Mouse (Mus musculus) midbrain, postnatal 0 days (tissue): ENCODE results near the gene Snx8. TPM values are rescaled to one million over a fixed set of nuclear protein-coding genes. Genes with fewer than 3 reads are reported as not detected.

ENCODE experiments used
- ATAC-seq: fragments of 200-750 bp; cut with Nextera tagmentation; 2 replicates; pipeline ENCODE4 v1.8.0; 2017; ENCODE audit warnings: moderate number of reproducible peaks, mild to moderate bottlenecking, moderate TSS enrichment, moderate library complexity; ENCODE audit not compliant: low FRiP score
- DNase-seq: peaks from one replicate; pipeline ENCODE4 v3.0.0-alpha.2; 2015; ENCODE audit warnings: low spot score
- H3K27ac ChIP-seq: fragments of 300-500 bp; sonication (generic); 2 replicates; pipeline ENCODE4 v1.5.1; 2014; ENCODE audit warnings: low read depth, mild to moderate bottlenecking, low read length, mixed read lengths
- H3K27me3 ChIP-seq: fragments of 300-500 bp; sonication (generic); 2 replicates; pipeline ENCODE4 v1.6.1; 2014; ENCODE audit warnings: low read length, control low read depth, mixed read lengths; ENCODE audit not compliant: insufficient read depth
- H3K36me3 ChIP-seq: fragments of 300-500 bp; sonication (generic); 2 replicates; pipeline ENCODE4 v1.6.1; 2014; ENCODE audit warnings: low read length, control low read depth, mixed read lengths; ENCODE audit not compliant: insufficient read depth
- H3K4me1 ChIP-seq: fragments of 300-500 bp; sonication (generic); 2 replicates; pipeline ENCODE4 v1.6.1; 2014; ENCODE audit warnings: mild to moderate bottlenecking, control low read depth, antibody characterized with exemption, low read length, mixed read lengths; ENCODE audit not compliant: insufficient read depth
- H3K4me2 ChIP-seq: fragments of 300-500 bp; sonication (generic); 2 replicates; pipeline ENCODE4 v1.6.1; 2014; ENCODE audit warnings: low read depth, mild to moderate bottlenecking, low read length, mixed read lengths; ENCODE audit not compliant: poor library complexity, severe bottlenecking
- H3K4me3 ChIP-seq: fragments of 300-500 bp; sonication (generic); 2 replicates; pipeline ENCODE4 v1.5.1; 2014; ENCODE audit warnings: low read depth, mild to moderate bottlenecking, low read length, moderate library complexity
- H3K9ac ChIP-seq: fragments of 300-500 bp; sonication (generic); replicated peaks from 2 replicates; pipeline ENCODE4 v1.6.1; 2014; ENCODE audit warnings: mild to moderate bottlenecking, low read length, moderate library complexity, mixed read lengths; ENCODE audit not compliant: poor library complexity, severe bottlenecking
- H3K9me3 ChIP-seq: fragments of 300-500 bp; sonication (generic); 2 replicates; pipeline ENCODE4 v1.6.1; 2016; ENCODE audit warnings: low read length, control low read depth
- CTCF ChIP-seq: IDR thresholded peaks from 2 replicates; pipeline ENCODE4 v1.5.1; 2016; ENCODE audit warnings: antibody characterized with exemption, mild to moderate bottlenecking
- WGBS: fragments of 180-500 bp; shearing (Covaris S2); extraction: QIAGEN DNeasy Blood & Tissue Kit; methylation state at CpG from one replicate; pipeline ENCODE4 v1.1.7; 2014; 5-methylcytosine and 5-hydroxymethylcytosine counted together
- polyA plus RNA-seq: library from polyadenylated mRNA; unstranded; fragments of >200 nt; fragmentation: Nextera tagmentation; extraction: Ambion mirVana; gene quantifications from 2 replicates; pipeline ENCODE4 v1.2.1, GENCODE M21; 2015
- total RNA-seq: library from RNA; depleted of rRNA; stranded (reverse); fragments of >200 nt; gene quantifications from 2 replicates; pipeline ENCODE4 v1.2.3, GENCODE M21; 2014

Gene Snx8
- total and polyA plus RNA-seq, 2 experiments from 2014 or later = 46.9 to 86.8 TPM

- Histone ChIP-seq H3K9me3 (no peaks in the 10 kb centered on the region), H3K4me2 (no peak overlapping the region), H3K4me1 (no peaks in the 10 kb centered on the region), H3K27ac (no peak overlapping the region), H3K36me3 (no peaks in the 10 kb centered on the region), H3K9ac (no peak overlapping the region), H3K4me3 (no peak overlapping the region), H3K27me3 (no peaks in the 10 kb centered on the region)
- 83% methylated on average over 6 of the region's 6 CpGs for WGBS
- TF ChIP-seq CTCF = no peak
- DNase-seq (no peak), ATAC-seq (no peak)
Observed at GRCm38 (mm10) chr5:140405126-140405525, 16.1 kb upstream of the Snx8 start.

- 87% methylated on average over 4 of the region's 4 CpGs for WGBS
- ATAC-seq (no peak), DNase-seq (no peak)
- no peak overlapping the region for H3K4me2 ChIP-seq
- no peaks in the 10 kb centered on the region for H3K36me3 ChIP-seq
- no peaks in the 10 kb centered on the region for H3K27me3 ChIP-seq
- H3K4me3 ChIP-seq = no peak overlapping the region
- H3K27ac ChIP-seq = no peak overlapping the region
- no peak for TF ChIP-seq CTCF
- H3K4me1 ChIP-seq = no peaks in the 10 kb centered on the region
- no peaks in the 10 kb centered on the region for H3K9me3 ChIP-seq
- no peak overlapping the region for H3K9ac ChIP-seq
Observed at GRCm38 (mm10) chr5:140402640-140403270, 13.7 kb upstream of the Snx8 start.

GRCm38 (mm10) chr5:140396166-140396940 is 7.3 kb upstream of the Snx8 start:
- Histone ChIP-seq H3K36me3 (no peaks in the 10 kb centered on the region), H3K27me3 (no peaks in the 10 kb centered on the region), H3K9me3 (no peaks in the 10 kb centered on the region), H3K4me3 (no peak overlapping the region), H3K4me1 (no peaks in the 10 kb centered on the region), H3K9ac (no peak overlapping the region), H3K27ac (no peak overlapping the region), H3K4me2 (no peak overlapping the region)
- ATAC-seq (no peak), DNase-seq (peak; percentile 24)
- TF ChIP-seq CTCF = peak; percentile 66
- 60% methylated on average over 8 of the region's 8 CpGs for WGBS

- DNase-seq = no peak
- Histone ChIP-seq H3K4me1 (0 out of 2 replicates have a peak, but pooled peaks cover 3% of the 10 kb centered on the region), H3K4me3 (no peak overlapping the region), H3K27me3 (no peaks in the 10 kb centered on the region), H3K9me3 (no peaks in the 10 kb centered on the region), H3K9ac (no peak overlapping the region), H3K27ac (no peak overlapping the region), H3K4me2 (no peak overlapping the region), H3K36me3 (no peaks in the 10 kb centered on the region)
- 88% methylated on average over 3 of the region's 3 CpGs for WGBS
- TF ChIP-seq CTCF = no peak
- ATAC-seq = no peak
Observed at GRCm38 (mm10) chr5:140392701-140393100, 3.6 kb upstream of the Snx8 start.

GRCm38 (mm10) chr5:140391981-140392380 is 2.9 kb upstream of the Snx8 start:
- Histone ChIP-seq H3K9me3 (no peaks in the 10 kb centered on the region), H3K4me1 (peaks cover 6% of the 10 kb centered on the region; the same call in 1 of the 2 replicates), H3K9ac (no peak overlapping the region), H3K36me3 (no peaks in the 10 kb centered on the region), H3K4me3 (no peak overlapping the region), H3K27me3 (no peaks in the 10 kb centered on the region), H3K27ac (no peak overlapping the region), H3K4me2 (no peak overlapping the region)
- ATAC-seq (no peak), DNase-seq (no peak)
- 94% methylated on average over 5 of the region's 5 CpGs for whole genome bisulfite sequencing
- no peak for TF ChIP-seq CTCF

GRCm38 (mm10) chr5:140391435-140391834 is 2.4 kb upstream of the Snx8 start:
- H3K4me1 ChIP-seq = peaks cover 6% of the 10 kb centered on the region; the same call in 1 of the 2 replicates
- no peak for ATAC-seq
- no peak overlapping the region for H3K4me2 ChIP-seq
- no peaks in the 10 kb centered on the region for H3K9me3 ChIP-seq
- H3K9ac ChIP-seq = no peak overlapping the region
- 70% methylated on average over 1 of the region's 1 CpGs for WGBS
- no peaks in the 10 kb centered on the region for H3K27me3 ChIP-seq
- no peak overlapping the region for H3K27ac ChIP-seq
- H3K36me3 ChIP-seq = no peaks in the 10 kb centered on the region
- no peak for TF ChIP-seq CTCF
- no peak overlapping the region for H3K4me3 ChIP-seq
- no peak for DNase-seq
